ENCODE assay signal across 1 mouse cellular context in the genomic region with DNA sequence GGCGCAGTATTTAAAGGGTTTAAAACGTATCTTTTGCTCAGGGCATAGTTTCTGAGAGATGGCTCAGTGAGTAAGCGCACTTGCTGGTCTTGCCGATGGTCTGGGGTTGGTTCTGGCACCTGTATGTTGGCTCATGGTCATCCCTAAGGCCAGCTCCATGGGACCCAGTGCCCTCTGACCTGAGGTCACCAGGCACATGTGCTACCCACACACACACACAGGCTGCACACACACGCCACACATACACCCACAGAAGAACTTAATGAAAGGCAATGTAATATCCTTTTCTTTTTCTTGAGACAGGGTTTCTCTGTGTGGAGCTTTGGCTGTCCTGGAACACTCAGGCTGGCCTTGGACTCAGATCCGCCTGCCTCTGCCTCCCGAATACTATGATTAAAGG.
TF ChIP-seq lines count a peak whose summit lies in the region.

No protein-coding gene starts in this region.

TF ChIP-seq in CH12.LX, 34 proteins besides CTCF, POLR2A, EP300 and RAD21:
- TF ChIP-seq POLR2AphosphoS2 (IDR thresholded peaks at IDR 0.05; ENCODE audit: low read depth, low read length): peak; percentile 54; the same call in 1 of the 2 replicates
- TF ChIP-seq IRF4 (IDR thresholded peaks at IDR 0.05; ENCODE audit: low read depth, low read length): no peak
